Mouse (Mus musculus): Measurements from ENCODE around the gene Pde8b.

The Pde8b gene

GRCm38 (mm10) chr13:95249511-95250456 is at the start of gene Pde8b:
Pde8b (minus strand) TSS chr13:95250336.
- no peak for DNase-seq (ENCODE audit: low spot score)

GRCm38 (mm10) chr13:95291983-95292382 is 41.8 kb upstream of the Pde8b start:
- DNase-seq (ENCODE audit: low spot score): no peak

- no peak for DNase-seq (ENCODE audit: low spot score)
Observed at GRCm38 (mm10) chr13:95288027-95288426, 37.9 kb upstream of the Pde8b start.

GRCm38 (mm10) chr13:95286989-95287388 is 36.9 kb upstream of the Pde8b start:
- peak; percentile 3 for DNase-seq (ENCODE audit: low spot score)

- DNase-seq (ENCODE audit: low spot score): no peak
Observed at GRCm38 (mm10) chr13:95281740-95282673, 31.9 kb upstream of the Pde8b start.

GRCm38 (mm10) chr13:95278426-95279025 is 28.4 kb upstream of the Pde8b start:
- DNase-seq (ENCODE audit: low spot score): no peak

GRCm38 (mm10) chr13:95264691-95265090 is 14.6 kb upstream of the Pde8b start:
- DNase-seq (ENCODE audit: low spot score): no peak

- no peak for DNase-seq (ENCODE audit: low spot score)
Observed at GRCm38 (mm10) chr13:95260886-95261789, 11.0 kb upstream of the Pde8b start.

- DNase-seq (ENCODE audit: low spot score): no peak
Observed at GRCm38 (mm10) chr13:95260391-95260790, 10.3 kb upstream of the Pde8b start.

GRCm38 (mm10) chr13:95257083-95257482 is 6.9 kb upstream of the Pde8b start:
- DNase-seq (ENCODE audit: low spot score): no peak

GRCm38 (mm10) chr13:95255083-95255482 is 4.9 kb upstream of the Pde8b start:
- DNase-seq (ENCODE audit: low spot score): no peak

GRCm38 (mm10) chr13:95243026-95243425 is 7.1 kb downstream of the Pde8b start:
- no peak for DNase-seq (ENCODE audit: low spot score)

GRCm38 (mm10) chr13:95237488-95237887 is 12.6 kb downstream of the Pde8b start:
- no peak for DNase-seq (ENCODE audit: low spot score)

- no peak for DNase-seq (ENCODE audit: low spot score)
Observed at GRCm38 (mm10) chr13:95235261-95235660, 14.9 kb downstream of the Pde8b start.

GRCm38 (mm10) chr13:95231366-95232138 is 18.6 kb downstream of the Pde8b start:
- no peak for DNase-seq (ENCODE audit: low spot score)

GRCm38 (mm10) chr13:95230326-95230725 is 19.8 kb downstream of the Pde8b start:
- no peak for DNase-seq (ENCODE audit: low spot score)

- DNase-seq (ENCODE audit: low spot score): no peak
Observed at GRCm38 (mm10) chr13:95224491-95224890, 25.6 kb downstream of the Pde8b start.

- no peak for DNase-seq (ENCODE audit: low spot score)
Observed at GRCm38 (mm10) chr13:95223427-95223772, 26.7 kb downstream of the Pde8b start.

- no peak for DNase-seq (ENCODE audit: low spot score)
Observed at GRCm38 (mm10) chr13:95222569-95223426, 27.3 kb downstream of the Pde8b start.

Data from T-cell, adult 2 months (primary cell).